In the genomic region with DNA sequence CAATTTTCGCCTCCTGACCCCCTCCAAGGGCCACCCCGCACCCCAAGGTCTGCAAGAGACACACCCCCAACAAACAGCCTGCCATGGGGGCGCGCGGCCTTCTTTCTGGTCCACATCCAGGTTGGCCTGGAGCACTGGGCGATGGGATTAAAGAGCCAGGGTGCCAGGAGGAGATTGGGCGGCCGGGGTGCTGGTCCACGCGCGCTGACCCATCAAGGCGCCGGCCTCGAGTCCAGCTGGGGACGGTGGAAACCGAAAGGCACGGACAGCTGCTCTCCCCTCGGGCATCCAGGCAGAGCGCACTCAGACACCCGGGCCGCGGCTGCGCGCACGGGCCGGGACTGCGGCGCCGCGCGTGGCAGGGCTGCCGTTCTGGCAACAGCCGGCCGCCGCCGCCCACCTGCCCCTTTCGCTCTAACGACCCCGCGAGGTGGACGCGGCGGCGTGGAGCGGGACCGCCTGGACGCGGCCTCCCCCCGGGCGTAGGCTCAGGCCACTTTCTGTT, we compare ENCODE assay signal across 8 mouse cellular contexts. TPM values are rescaled to one million over a fixed set of nuclear protein-coding genes. Genes with fewer than 3 reads are reported as not detected.
DNase-seq lines count a peak whose midpoint lies in the region; ATAC-seq and TF ChIP-seq lines count a peak whose summit lies in the region.

No protein-coding gene starts in this region.

- no peaks in the 10 kb centered on the region for H3K27me3 ChIP-seq in liver, embryonic 11.5 days (replicated peaks; ENCODE audit: control insufficient read depth, insufficient read depth, low read length)

- H3K9ac ChIP-seq in liver, embryonic 11.5 days (ENCODE audit: low read depth, low read length): peak overlapping the region; percentile 96

- TF ChIP-seq CTCF in olfactory bulb, adult 2 months (IDR thresholded peaks at IDR 0.05; ENCODE audit: insufficient read depth, low read depth, low read length): no peak

- H3K9me3 ChIP-seq in liver, embryonic 11.5 days (ENCODE audit: control insufficient read depth, low read length): no peaks in the 10 kb centered on the region

- peaks cover 31% of the 10 kb centered on the region for H3K4me1 ChIP-seq in liver, embryonic 11.5 days (replicated peaks; ENCODE audit: control insufficient read depth, insufficient read depth, low read length)
- peaks cover 12% of the 10 kb centered on the region for H3K4me1 ChIP-seq in olfactory bulb, adult 2 months (ENCODE audit: control insufficient read depth, insufficient read depth, low read length)

- peak; percentile 10 to 20 for DNase-seq in adrenal gland, adult 18-20 months (ENCODE audit: low spot score in 2 of 2)
- DNase-seq in adrenal gland, adult 8-10 months: no peak
- peak; percentile 42 for DNase-seq in urinary bladder, adult 2 months (ENCODE audit: low spot score)
- no peak for DNase-seq in urinary bladder, postnatal 10 days (ENCODE audit: low spot score)
- peak; percentile 55 for DNase-seq in heart, postnatal 4 days
- DNase-seq in liver, embryonic 11.5 days (ENCODE audit: low spot score): peak; percentile 66

- peak overlapping the region; percentile 99 for H3K4me2 ChIP-seq in liver, embryonic 11.5 days

- under 1% methylated on average over 50 of the region's 50 CpGs for WGBS in liver, embryonic 11.5 days
- 1% methylated on average over 50 of the region's 50 CpGs for WGBS in olfactory bulb, adult 2 months

- TF ChIP-seq POLR2A in olfactory bulb, adult 2 months (IDR thresholded peaks at IDR 0.05; ENCODE audit: insufficient read depth, low read depth, low read length): no peak

- no peak for ATAC-seq in liver, embryonic 11.5 days (replicated peaks; ENCODE audit: low FRiP score)
- ATAC-seq in megakaryocyte progenitor cell, adult 5-6 weeks (replicated peaks; ENCODE audit: poor library complexity): no peak

- H3K27ac ChIP-seq in liver, embryonic 11.5 days (ENCODE audit: low read depth, low read length): peak overlapping the region; percentile 99
- H3K27ac ChIP-seq in olfactory bulb, adult 2 months (ENCODE audit: insufficient read depth, low read depth, low read length): no peak overlapping the region

- no peaks in the 10 kb centered on the region for H3K36me3 ChIP-seq in liver, embryonic 11.5 days (ENCODE audit: control insufficient read depth, insufficient read depth, low read length)

- H3K4me3 ChIP-seq in liver, embryonic 11.5 days (ENCODE audit: low read depth, low read length): peak overlapping the region; percentile 98
- peak overlapping the region; percentile 32 for H3K4me3 ChIP-seq in olfactory bulb, adult 2 months (ENCODE audit: insufficient read depth, low read depth, low read length)

RNA-seq across cellular contexts. Expression of gene Igf2bp3, which starts 1.1 kb away (rescaled TPM):
- total RNA-seq in adrenal gland, adult 18-20 months (2021): under 1 TPM in 1 of 2 experiments, not detected in 1; 0.10 TPM
- total RNA-seq in adrenal gland, adult 8-10 months (2022): under 1 TPM in 2 of 4 experiments, not detected in 2; 0.05 to 0.12 TPM
- 1.7 and 2.2 TPM in 2 replicates for polyA plus RNA-seq in urinary bladder, adult 2 months (2012; rRNA removed)
- total RNA-seq in heart, postnatal 4 days (2021): 10 to 100 TPM; 17.2 to 18.5 TPM
- polyA plus RNA-seq in liver, embryonic 11.5 days (2014; fragmentation: Nextera tagmentation; extraction: Ambion mirVana): 57.8 and 61.5 TPM in 2 replicates
- polyA plus RNA-seq in olfactory bulb, adult 2 months (2012; ENCODE audit: insufficient read depth, insufficient read length, low replicate concordance, missing spikeins): not detected in 2 replicates
- 0.20 and 0.71 TPM in 2 replicates for total RNA-seq in megakaryocyte progenitor cell, adult 5-6 weeks (2015)
- 0.03 and 0.21 TPM in 2 replicates for total RNA-seq in megakaryocyte progenitor cell, adult 5-6 weeks (2017)

RNA-seq across cellular contexts. Expression of gene Tra2a, which starts 50.2 kb away (rescaled TPM):
- total RNA-seq in adrenal gland, adult 18-20 months (2021): 100 to 1,000 TPM; 102 to 111 TPM
- total RNA-seq in adrenal gland, adult 8-10 months (2022): 10 to 100 TPM; 55.9 to 86.1 (median 66.6) TPM
- polyA plus RNA-seq in urinary bladder, adult 2 months (2012; rRNA removed): 86.7 and 120 TPM in 2 replicates
- 10 to 100 TPM; 41.3 to 49.4 TPM for total RNA-seq in heart, postnatal 4 days (2021)
- polyA plus RNA-seq in liver, embryonic 11.5 days (2014; fragmentation: Nextera tagmentation; extraction: Ambion mirVana): 31.2 and 37.1 TPM in 2 replicates
- polyA plus RNA-seq in olfactory bulb, adult 2 months (2012; ENCODE audit: insufficient read depth, insufficient read length, low replicate concordance, missing spikeins): not detected in 2 replicates
- total RNA-seq in megakaryocyte progenitor cell, adult 5-6 weeks (2015): 212 and 225 TPM in 2 replicates
- 159 and 185 TPM in 2 replicates for total RNA-seq in megakaryocyte progenitor cell, adult 5-6 weeks (2017)

Comparison
In these comparisons a context has a peak if more than half of its experiments do, and no peak if none do; other contexts are left out.
1. DNase-seq: peak in adrenal gland, adult 18-20 months (2 of 2), urinary bladder, adult 2 months (single experiment), heart, postnatal 4 days (single experiment) and liver, embryonic 11.5 days (single experiment); none in adrenal gland, adult 8-10 months (single experiment) and urinary bladder, postnatal 10 days (single experiment).
2. RNA of gene Igf2bp3, which starts 1.1 kb away (total RNA-seq): 17.2 to 18.5 TPM in heart, postnatal 4 days; 0.03 to 0.71 TPM in megakaryocyte progenitor cell, adult 5-6 weeks, 0.10 TPM in adrenal gland, adult 18-20 months and 0.05 to 0.12 TPM in adrenal gland, adult 8-10 months; every median in the first group is over 10 times any median in the second.